Mouse (Mus musculus) lung, postnatal 36 days (tissue): Measurements from ENCODE around the gene Pm20d1.
A peak's percentile ranks its signal among the peaks of the same experiment; 100 is the strongest.

Source experiments
- DNase-seq: peaks from one replicate; pipeline ENCODE4 v3.0.0; 2022; ENCODE audit warnings: mixed read lengths

The Pm20d1 gene

GRCm38 (mm10) chr1:131797202-131797909 is at the start of gene Pm20d1:
TSS of gene Pm20d1 (plus strand) at chr1:131797381.
- peak; percentile 79 for DNase-seq

- peak; percentile 21 for DNase-seq
Measured at GRCm38 (mm10) chr1:131747761-131748160, 49.4 kb upstream of the Pm20d1 start.

GRCm38 (mm10) chr1:131748636-131749035 is 48.5 kb upstream of the Pm20d1 start:
- DNase-seq = no peak

- peak; percentile 74 for DNase-seq
Measured at GRCm38 (mm10) chr1:131749706-131750545, 47.3 kb upstream of the Pm20d1 start.

GRCm38 (mm10) chr1:131751181-131751890 is 45.8 kb upstream of the Pm20d1 start:
- peak; percentile 65 for DNase-seq

GRCm38 (mm10) chr1:131751891-131752311 is 45.3 kb upstream of the Pm20d1 start:
- DNase-seq = peak; percentile 54

GRCm38 (mm10) chr1:131754212-131754829 is 42.9 kb upstream of the Pm20d1 start:
- no peak for DNase-seq

- DNase-seq = peak; percentile 70
Measured at GRCm38 (mm10) chr1:131754916-131755315, 42.3 kb upstream of the Pm20d1 start.

- no peak for DNase-seq
Measured at GRCm38 (mm10) chr1:131757211-131757610, 40.0 kb upstream of the Pm20d1 start.

GRCm38 (mm10) chr1:131758796-131759195 is 38.4 kb upstream of the Pm20d1 start:
- no peak for DNase-seq

- DNase-seq = peak; percentile 38
Measured at GRCm38 (mm10) chr1:131759667-131760427, 37.3 kb upstream of the Pm20d1 start.

GRCm38 (mm10) chr1:131760428-131760820 is 36.8 kb upstream of the Pm20d1 start:
- no peak for DNase-seq

GRCm38 (mm10) chr1:131761079-131761831 is 35.9 kb upstream of the Pm20d1 start:
- peak; percentile 87 for DNase-seq

- DNase-seq = peak; percentile 33
Measured at GRCm38 (mm10) chr1:131763683-131764082, 33.5 kb upstream of the Pm20d1 start.

- DNase-seq = peak; percentile 89
Measured at GRCm38 (mm10) chr1:131764581-131765338, 32.4 kb upstream of the Pm20d1 start.

- DNase-seq = peak; percentile 87
Measured at GRCm38 (mm10) chr1:131765357-131766001, 31.7 kb upstream of the Pm20d1 start.

GRCm38 (mm10) chr1:131769296-131769695 is 27.9 kb upstream of the Pm20d1 start:
- DNase-seq = no peak

GRCm38 (mm10) chr1:131770656-131771055 is 26.5 kb upstream of the Pm20d1 start:
- DNase-seq = peak; percentile 41

- DNase-seq = no peak
Measured at GRCm38 (mm10) chr1:131771440-131771839, 25.7 kb upstream of the Pm20d1 start.

GRCm38 (mm10) chr1:131794591-131794990 is 2.6 kb upstream of the Pm20d1 start:
- peak; percentile 38 for DNase-seq
